Mouse (Mus musculus) liver, embryonic 14.5 days (tissue): ENCODE data around the gene Herpud2. TPM values are rescaled to one million over a fixed set of nuclear protein-coding genes. Genes with fewer than 3 reads are reported as not detected.

Source experiments
- ATAC-seq: fragments of 200-750 bp; cut with Nextera tagmentation; 2 replicates; pipeline ENCODE4 v1.8.0; 2017; ENCODE audit warnings: moderate number of reproducible peaks, mild to moderate bottlenecking, moderate library complexity; ENCODE audit not compliant: insufficient read depth
- DNase-seq, 3 experiments: peaks; one replicate each; pipeline ENCODE4 v3.0.0-alpha.2; 2012 to 2013; ENCODE audit warnings: low read depth in 3 of 3, low spot score in 3 of 3
- H3K27ac ChIP-seq: fragments of 300-500 bp; sonication (generic); 2 replicates; pipeline ENCODE4 v1.5.1; 2014; ENCODE audit warnings: moderate library complexity, mild to moderate bottlenecking, control low read depth, inconsistent platforms
- H3K27me3 ChIP-seq: fragments of 300-500 bp; sonication (generic); 2 replicates; pipeline ENCODE4 v1.6.1; 2014; ENCODE audit warnings: mild to moderate bottlenecking, low read length, moderate library complexity; ENCODE audit not compliant: control insufficient read depth, insufficient read depth
- H3K36me3 ChIP-seq: fragments of 300-500 bp; sonication (generic); replicated peaks from 2 replicates; pipeline ENCODE4 v1.6.1; 2014; ENCODE audit warnings: low read depth; ENCODE audit not compliant: control insufficient read depth, insufficient read depth
- H3K4me1 ChIP-seq, 2 experiments: fragments of 200-500 bp in 1 of 2; fragments of 300-500 bp in 1 of 2; sonication (generic) in 1 of 2; replicated peaks; 2 replicates each; pipeline ENCODE4 v1.6.1; 2012 to 2014; ENCODE audit warnings: antibody characterized with exemption in 1 of 2, inconsistent platforms in 1 of 2, low read length in 1 of 2; ENCODE audit not compliant: control insufficient read depth in 2 of 2, insufficient read depth in 2 of 2
- H3K4me2 ChIP-seq: fragments of 300-500 bp; sonication (generic); 2 replicates; pipeline ENCODE4 v1.6.1; 2014; ENCODE audit warnings: low read depth, mild to moderate bottlenecking, control low read depth, moderate library complexity
- H3K4me3 ChIP-seq, 2 experiments: fragments of 200-500 bp in 1 of 2; fragments of 300-500 bp in 1 of 2; sonication (generic) in 1 of 2; 2 replicates each; pipeline ENCODE4 v1.5.1; 2012 to 2014; ENCODE audit warnings: low read depth in 2 of 2, low read length in 2 of 2, mild to moderate bottlenecking in 2 of 2, control low read depth in 1 of 2, inconsistent platforms in 1 of 2, moderate library complexity in 1 of 2; ENCODE audit not compliant: insufficient read depth in 1 of 2
- H3K9ac ChIP-seq: fragments of 300-500 bp; sonication (generic); replicated peaks from 2 replicates; pipeline ENCODE4 v1.6.1; 2014; ENCODE audit warnings: mild to moderate bottlenecking, control low read depth, moderate library complexity
- H3K9me3 ChIP-seq: fragments of 300-500 bp; sonication (generic); 2 replicates; pipeline ENCODE4 v1.6.1; 2016; ENCODE audit warnings: low read length, mixed read lengths; ENCODE audit not compliant: control insufficient read depth
- CTCF ChIP-seq: IDR thresholded peaks from 2 replicates; pipeline ENCODE4 v1.5.1; 2016; ENCODE audit warnings: antibody characterized with exemption, low read depth, control low read depth
- EP300 ChIP-seq: IDR thresholded peaks from 2 replicates; pipeline ENCODE4 v1.6.1; 2016; ENCODE audit warnings: antibody characterized with exemption, low read depth
- WGBS: fragments of 180-500 bp; shearing (Covaris S2); extraction: QIAGEN DNeasy Blood & Tissue Kit; methylation state at CpG from one replicate; pipeline ENCODE4 v1.1.7; 2014; ENCODE audit not compliant: insufficient replicate concordance; 5-methylcytosine and 5-hydroxymethylcytosine counted together
- polyA plus RNA-seq, 2 experiments: library from polyadenylated mRNA; depleted of rRNA in 1 of 2; stranded (reverse) in 1 of 2; unstranded in 1 of 2; fragments of >200 nt; fragmentation: Nextera tagmentation in 1 of 2; extraction: Ambion mirVana in 1 of 2; gene quantifications; 2 replicates each; pipeline versions ENCODE4 v1.2.1 to v1.2.3; 2012 to 2014

The Herpud2 gene
- polyA plus RNA-seq, 2 experiments: 9.3 to 10.8 TPM

DNA sequence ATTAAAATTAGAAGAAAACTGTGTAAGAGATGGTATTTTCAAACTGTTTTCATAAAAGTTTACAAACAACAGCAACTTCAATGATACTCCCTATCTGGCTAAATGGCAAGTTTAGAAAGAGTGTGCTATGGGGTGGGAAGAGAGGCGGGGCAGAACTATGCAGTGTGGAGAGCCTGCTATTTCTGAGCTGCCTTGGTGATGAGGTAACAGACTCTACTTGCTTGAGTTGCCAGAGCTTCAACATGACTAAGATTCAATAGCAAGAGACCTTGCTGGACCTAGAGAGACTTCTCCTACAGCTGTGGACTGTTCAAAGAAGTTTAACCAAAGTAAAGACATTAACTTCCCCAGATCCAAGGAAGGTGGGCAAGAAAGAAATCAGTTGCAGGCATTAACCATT is 24.9 kb upstream of the Herpud2 start:
- no peak for ATAC-seq
- DNase-seq: no peak
- no peak overlapping the region for H3K27ac ChIP-seq

DNA sequence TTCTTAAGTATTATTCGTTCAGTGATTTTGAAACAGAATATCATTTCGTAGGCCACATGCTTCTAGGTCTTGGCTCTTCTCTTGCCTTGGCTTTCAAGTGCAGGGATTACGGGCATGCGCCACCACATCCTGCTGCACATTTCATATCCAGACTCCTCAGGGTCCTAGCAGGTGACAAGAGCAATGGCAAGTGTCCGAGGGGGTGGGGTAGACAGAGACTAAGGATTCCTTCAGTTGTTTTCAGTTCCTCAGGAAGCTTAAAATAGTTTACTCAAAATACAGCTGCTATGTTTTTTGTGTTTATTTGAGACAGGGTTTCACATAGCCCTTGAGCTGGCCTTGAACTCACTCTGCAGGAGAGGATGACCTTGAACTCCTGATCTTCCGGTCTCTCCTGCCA is 24.4 kb upstream of the Herpud2 start:
- H3K4me3 ChIP-seq: no peak overlapping the region
- no peaks in the 10 kb centered on the region for H3K36me3 ChIP-seq
- TF ChIP-seq EP300 (no peak), CTCF (no peak)
- H3K27me3 ChIP-seq: no peaks in the 10 kb centered on the region
- H3K4me1 ChIP-seq: peaks cover 8 to 17% of the 10 kb centered on the region in 2 experiments
- DNase-seq: no peak
- ATAC-seq: no peak
- H3K9me3 ChIP-seq: no peaks in the 10 kb centered on the region
- no peak overlapping the region for H3K27ac ChIP-seq
- H3K4me2 ChIP-seq: no peak overlapping the region
- no peak overlapping the region for H3K9ac ChIP-seq
- WGBS: 69% methylated on average over 6 of the region's 6 CpGs

More for the DNA sequence above, 24.9 kb upstream of the Herpud2 start:
- Histone ChIP-seq H3K9me3 (no peaks in the 10 kb centered on the region), H3K4me2 (no peak overlapping the region), H3K36me3 (no peaks in the 10 kb centered on the region), H3K4me1 (peaks cover 8 to 17% of the 10 kb centered on the region in 2 experiments), H3K4me3 (no peak overlapping the region), H3K27me3 (no peaks in the 10 kb centered on the region), H3K9ac (no peak overlapping the region)
- TF ChIP-seq EP300 (no peak), CTCF (no peak)
- WGBS: 68% methylated on average over 1 of the region's 1 CpGs

DNA sequence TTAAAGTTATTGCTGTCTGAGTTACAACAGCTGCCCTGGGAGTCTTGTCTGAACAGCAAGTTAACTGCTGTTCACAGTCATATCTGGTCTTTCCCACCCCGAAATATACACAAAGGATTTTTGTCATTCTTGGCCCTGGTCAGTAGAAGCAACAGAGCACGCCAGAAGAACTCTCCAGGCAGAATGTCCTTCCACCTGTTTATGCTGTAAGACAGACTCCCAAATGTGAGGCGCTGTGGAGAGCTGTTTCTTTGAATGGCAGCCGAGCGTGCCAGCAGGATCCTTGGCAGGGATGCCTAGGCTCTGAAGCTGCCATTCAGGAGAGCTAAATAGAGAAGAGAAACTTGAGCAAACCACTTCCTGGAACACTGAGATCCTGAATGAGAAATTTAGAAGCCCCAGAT is 23.4 kb upstream of the Herpud2 start:
- Histone ChIP-seq H3K36me3 (no peaks in the 10 kb centered on the region), H3K9me3 (no peaks in the 10 kb centered on the region), H3K4me2 (no peak overlapping the region), H3K4me1 (peaks cover 8 to 17% of the 10 kb centered on the region in 2 experiments), H3K27ac (no peak overlapping the region), H3K27me3 (no peaks in the 10 kb centered on the region), H3K4me3 (no peak overlapping the region), H3K9ac (no peak overlapping the region)
- DNase-seq: no peak
- TF ChIP-seq EP300 (no peak), CTCF (no peak)
- ATAC-seq: no peak
- 59% methylated on average over 5 of the region's 5 CpGs for WGBS

DNA sequence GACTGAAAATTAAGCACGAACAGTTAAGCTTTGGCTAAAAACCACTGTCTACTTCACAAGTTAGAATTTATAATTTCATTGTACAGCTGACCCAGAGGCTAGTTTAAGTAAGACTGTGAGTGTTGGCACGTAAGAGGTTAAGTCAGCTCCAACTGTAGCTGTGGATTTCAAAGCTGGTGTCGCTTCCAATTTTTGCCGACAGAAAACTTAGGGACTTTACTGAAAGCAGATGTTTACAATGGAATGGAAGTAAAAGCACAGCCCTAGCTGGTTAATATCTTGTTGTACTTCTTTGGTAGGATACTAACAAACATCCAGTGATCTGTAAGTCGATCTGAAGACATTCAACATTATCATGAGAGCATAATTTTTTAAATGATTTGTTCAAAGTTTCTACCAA is 23.0 kb upstream of the Herpud2 start:
- H3K27ac ChIP-seq: no peak overlapping the region
- no peaks in the 10 kb centered on the region for H3K9me3 ChIP-seq
- H3K36me3 ChIP-seq: no peaks in the 10 kb centered on the region
- H3K4me1 ChIP-seq: peaks cover 8 to 17% of the 10 kb centered on the region in 2 experiments
- ATAC-seq (no peak), DNase-seq (no peak)
- H3K27me3 ChIP-seq: no peaks in the 10 kb centered on the region
- TF ChIP-seq CTCF (no peak), EP300 (no peak)
- H3K4me3 ChIP-seq: no peak overlapping the region
- no peak overlapping the region for H3K4me2 ChIP-seq
- WGBS: 63% methylated on average over 5 of the region's 5 CpGs
- no peak overlapping the region for H3K9ac ChIP-seq

DNA sequence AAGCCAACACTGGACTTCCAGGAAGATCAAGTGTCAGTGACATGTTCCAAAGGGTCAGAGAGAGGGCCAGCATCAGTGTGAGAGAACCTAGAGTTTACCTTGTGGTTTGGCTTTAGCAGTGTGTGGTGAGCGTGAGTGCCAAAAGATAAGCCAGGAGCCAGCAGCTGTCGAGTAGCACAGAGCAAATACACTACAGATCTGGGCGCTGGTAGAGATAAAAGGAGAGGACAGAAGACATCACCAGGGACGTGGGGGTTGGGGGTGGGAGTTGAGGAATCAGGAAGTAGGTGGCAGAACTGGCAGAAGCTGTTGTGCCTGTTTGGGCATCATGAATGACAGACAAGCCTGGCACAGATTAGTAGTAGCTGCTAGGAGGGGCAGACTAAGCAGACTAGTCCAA is 21.6 kb upstream of the Herpud2 start:
- H3K9ac ChIP-seq: no peak overlapping the region
- peak in 2 of 3 experiments; percentile 19 to 30 for DNase-seq
- WGBS: 2% methylated on average over 4 of the region's 4 CpGs
- H3K36me3 ChIP-seq: no peaks in the 10 kb centered on the region
- TF ChIP-seq CTCF (no peak), EP300 (no peak)
- H3K4me1 ChIP-seq: peaks cover 8 to 17% of the 10 kb centered on the region in 2 experiments
- H3K9me3 ChIP-seq: no peaks in the 10 kb centered on the region
- no peak overlapping the region for H3K4me2 ChIP-seq
- peak; percentile 90 for ATAC-seq
- H3K27ac ChIP-seq: no peak overlapping the region
- no peaks in the 10 kb centered on the region for H3K27me3 ChIP-seq
- H3K4me3 ChIP-seq: no peak overlapping the region

DNA sequence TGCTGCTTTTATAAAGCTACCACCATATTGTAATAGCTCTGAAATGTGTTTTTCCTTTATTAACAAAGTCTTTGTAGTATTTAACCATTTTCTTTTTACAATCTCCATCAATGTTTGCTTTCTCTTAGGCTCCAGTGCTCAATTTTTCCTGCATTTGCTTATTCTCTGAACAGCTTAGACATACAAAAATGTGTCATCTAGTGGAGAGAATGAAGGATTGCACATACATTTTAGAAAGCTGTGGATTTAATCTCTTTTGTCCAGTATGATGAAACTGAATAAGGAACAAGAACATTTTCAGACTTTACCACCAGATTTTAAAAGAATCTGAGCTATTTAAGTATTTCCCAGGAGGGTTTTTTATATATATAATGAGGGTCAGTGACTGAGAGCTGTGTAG is 18.0 kb upstream of the Herpud2 start:
- H3K9ac ChIP-seq: no peak overlapping the region
- H3K27ac ChIP-seq: no peak overlapping the region
- ATAC-seq (no peak), DNase-seq (no peak)
- no peaks in the 10 kb centered on the region for H3K9me3 ChIP-seq
- peaks cover 8 to 14% of the 10 kb centered on the region in 2 experiments for H3K4me1 ChIP-seq
- no peak overlapping the region for H3K4me2 ChIP-seq
- TF ChIP-seq CTCF (no peak), EP300 (no peak)
- H3K4me3 ChIP-seq: no peak overlapping the region
- no peaks in the 10 kb centered on the region for H3K27me3 ChIP-seq
- H3K36me3 ChIP-seq: no peaks in the 10 kb centered on the region
